ENCODE assay signal across 8 mouse cellular contexts in the genomic region with DNA sequence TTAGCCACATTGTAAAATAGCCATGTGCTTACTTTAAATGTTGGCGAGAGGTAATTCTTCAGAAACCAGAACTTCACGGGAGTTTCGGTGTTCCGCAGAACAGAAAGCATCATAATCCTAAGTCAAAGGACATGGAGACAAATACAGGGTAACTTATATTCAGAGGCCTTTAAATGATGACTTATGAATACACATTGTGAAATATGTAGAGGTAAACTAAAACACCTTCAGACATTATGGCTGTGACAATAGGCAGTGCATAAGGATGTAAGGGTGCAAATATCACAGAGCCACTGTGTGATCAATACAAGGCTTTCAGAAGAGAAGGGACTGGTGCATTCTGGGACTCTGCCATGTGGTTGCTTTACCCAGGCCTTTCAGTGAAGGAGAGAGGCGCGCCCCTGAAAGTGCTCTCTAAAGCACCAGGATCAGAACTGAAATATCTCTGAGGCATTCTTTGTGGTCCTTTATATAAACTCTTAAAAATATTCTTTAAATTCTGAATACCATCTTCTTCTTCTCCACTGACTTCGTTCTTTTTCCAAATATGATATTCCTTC.
A peak's percentile ranks its signal among the peaks of the same experiment; 100 is the strongest.
DNase-seq lines count a peak whose midpoint lies in the region; ATAC-seq and TF ChIP-seq lines count a peak whose summit lies in the region.

No protein-coding gene starts in this region.

- no peak for TF ChIP-seq CTCF in gastrocnemius, adult 2 months (IDR thresholded peaks at IDR 0.05)
- TF ChIP-seq CTCF in forebrain, postnatal 0 days (IDR thresholded peaks at IDR 0.05; ENCODE audit: low read depth), result no peak
- TF ChIP-seq CTCF in liver, postnatal 0 days (IDR thresholded peaks at IDR 0.05; ENCODE audit: low read depth), result no peak

- DNase-seq in gastrocnemius, adult 2 months, result no peak
- DNase-seq in gastrocnemius, postnatal 10 days, result no peak
- peak; percentile 52 for DNase-seq in CD4-positive, CD25-positive, alpha-beta regulatory T cell, adult 2 months (ENCODE audit: low read depth, low spot score)
- DNase-seq in forebrain, postnatal 0 days, result peak; percentile 10
- DNase-seq in liver, postnatal 0 days, result no peak
- no peak for DNase-seq in ovary, postnatal 36 days (ENCODE audit: low spot score)
- DNase-seq in spleen, postnatal 10 days (ENCODE audit: low spot score in 2 of 2), result no peak
- DNase-seq in adrenal gland, postnatal 36 days, result no peak

- intact Hi-C loops in gastrocnemius, adult 2 months (cut with DNase I), result loop anchor here (10.0 kb wide), 1 partner anchor 303 kb away; the partner anchor contains the start of gene Abcc4

- peak overlapping the region; percentile 92 for H3K27ac ChIP-seq in gastrocnemius, adult 2 months
- peak overlapping the region; percentile 75 for H3K27ac ChIP-seq in forebrain, postnatal 0 days (ENCODE audit: low read depth, low read length)
- peak overlapping the region; percentile 56 for H3K27ac ChIP-seq in liver, postnatal 0 days (ENCODE audit: low read depth)

- H3K4me1 ChIP-seq in forebrain, postnatal 0 days (ENCODE audit: insufficient read depth), result peaks cover 4% of the 10 kb centered on the region; the same call in 1 of the 2 replicates
- peaks cover 3% of the 10 kb centered on the region; the same call in 1 of the 2 replicates for H3K4me1 ChIP-seq in liver, postnatal 0 days (ENCODE audit: insufficient read depth)

- H3K9me3 ChIP-seq in forebrain, postnatal 0 days (ENCODE audit: low read length), result no peaks in the 10 kb centered on the region
- no peaks in the 10 kb centered on the region for H3K9me3 ChIP-seq in liver, postnatal 0 days (ENCODE audit: low read length)

- peak overlapping the region; percentile 91 for H3K4me2 ChIP-seq in forebrain, postnatal 0 days (ENCODE audit: low read depth)
- peak overlapping the region; percentile 93 for H3K4me2 ChIP-seq in liver, postnatal 0 days (ENCODE audit: low read depth, low read length)

- ATAC-seq in forebrain, postnatal 0 days, result no peak
- ATAC-seq in liver, postnatal 0 days, result no peak

- no peaks in the 10 kb centered on the region for H3K27me3 ChIP-seq in forebrain, postnatal 0 days (ENCODE audit: insufficient read depth, low read length)
- no peaks in the 10 kb centered on the region for H3K27me3 ChIP-seq in liver, postnatal 0 days (ENCODE audit: insufficient read depth, low read length)

- no peak for TF ChIP-seq EP300 in liver, postnatal 0 days (IDR thresholded peaks at IDR 0.05; ENCODE audit: low read depth)

- peaks cover 6% of the 10 kb centered on the region; the same call in 1 of the 2 replicates for H3K36me3 ChIP-seq in forebrain, postnatal 0 days (ENCODE audit: insufficient read depth)
- H3K36me3 ChIP-seq in liver, postnatal 0 days (replicated peaks; ENCODE audit: insufficient read depth, low read length), result no peaks in the 10 kb centered on the region

- peak overlapping the region; percentile 46 for H3K9ac ChIP-seq in forebrain, postnatal 0 days
- peak overlapping the region; percentile 39 for H3K9ac ChIP-seq in liver, postnatal 0 days (replicated peaks)

- WGBS in forebrain, postnatal 0 days, result 45% methylated on average over 7 of the region's 7 CpGs
- 45% methylated on average over 7 of the region's 7 CpGs for WGBS in liver, postnatal 0 days (ENCODE audit: insufficient replicate concordance)

- peak overlapping the region; percentile 81 for H3K4me3 ChIP-seq in gastrocnemius, adult 2 months
- H3K4me3 ChIP-seq in forebrain, postnatal 0 days (ENCODE audit: low read depth, low read length), result peak overlapping the region; percentile 50
- H3K4me3 ChIP-seq in liver, postnatal 0 days (ENCODE audit: low read depth, low read length), result peak overlapping the region; percentile 63

Comparison
In these comparisons a context has a peak if more than half of its experiments do, and no peak if none do; other contexts are left out.
1. DNase-seq: peak in CD4-positive, CD25-positive, alpha-beta regulatory T cell, adult 2 months (single experiment) and forebrain, postnatal 0 days (single experiment); none in gastrocnemius, adult 2 months (single experiment), gastrocnemius, postnatal 10 days (single experiment), liver, postnatal 0 days (single experiment), ovary, postnatal 36 days (single experiment), spleen, postnatal 10 days (0 of 2) and adrenal gland, postnatal 36 days (0 of 2).
2. Peak in every context shown above with its lines, with median percentiles within 50 percentile points of each other: H3K27ac ChIP-seq and H3K4me3 ChIP-seq.